Comparison of ENCODE assay signal across 8 mouse cellular contexts in the genomic region with DNA sequence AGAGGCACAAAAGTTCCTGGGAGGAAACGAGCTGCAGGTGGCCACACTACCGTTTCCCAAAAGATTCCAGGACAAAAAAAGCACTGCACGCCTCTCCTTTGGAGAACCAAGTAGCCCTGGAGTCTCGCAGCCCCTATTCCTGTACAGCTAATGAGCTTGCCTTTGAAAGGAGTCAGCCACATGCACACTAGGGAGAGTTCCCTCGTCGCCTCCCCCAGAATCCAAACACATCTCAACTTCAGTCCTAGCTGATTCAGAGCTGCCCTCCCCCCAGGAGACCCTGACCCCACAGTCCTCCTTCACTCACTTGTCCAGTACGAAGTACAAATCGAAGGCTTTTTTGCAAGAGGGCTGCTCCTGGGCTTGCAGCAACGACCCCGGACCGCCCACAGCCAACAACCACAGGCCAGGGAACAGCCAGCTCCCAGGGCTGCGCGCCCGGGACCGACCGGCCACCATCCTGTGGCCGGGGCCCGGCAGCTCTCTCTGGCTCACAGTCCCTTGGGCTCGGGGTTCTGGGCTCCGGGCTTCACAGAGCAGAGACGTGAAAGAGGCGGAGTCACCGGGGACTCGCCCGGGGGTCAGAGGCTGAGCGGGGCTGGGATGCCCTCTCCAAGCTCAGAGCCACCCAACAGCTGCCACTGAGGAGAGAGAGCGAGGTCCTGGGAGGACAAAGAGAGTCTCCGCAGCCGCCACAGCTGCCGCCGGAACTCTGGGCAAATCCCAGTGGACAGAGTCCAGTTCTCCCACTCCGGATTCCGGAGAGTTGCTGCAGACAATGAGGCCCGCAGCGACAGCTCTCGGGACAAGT. TPM values are rescaled to one million over a fixed set of nuclear protein-coding genes. Genes with fewer than 3 reads are reported as not detected.
DNase-seq lines count a peak whose midpoint lies in the region; ATAC-seq lines count a peak whose summit lies in the region.

No protein-coding gene starts in this region.

- H3K36me3 ChIP-seq in erythroblast, embryonic 14.5 days (ENCODE audit: control insufficient read depth), result no peaks in the 10 kb centered on the region; the same call in 1 of the 2 replicates
- H3K36me3 ChIP-seq in embryonic facial prominence, embryonic 15.5 days, result peaks cover 11% of the 10 kb centered on the region; the same call in 1 of the 2 replicates

- no peaks in the 10 kb centered on the region; the same call in 1 of the 2 replicates for H3K4me1 ChIP-seq in erythroblast, embryonic 14.5 days (ENCODE audit: control insufficient read depth)
- H3K4me1 ChIP-seq in embryonic facial prominence, embryonic 15.5 days, result peaks cover 5% of the 10 kb centered on the region; the same call in 1 of the 2 replicates

- H3K4me3 ChIP-seq in erythroblast, embryonic 14.5 days (replicated peaks), result peak overlapping the region; percentile 58
- peak overlapping the region; percentile 69 for H3K4me3 ChIP-seq in embryonic facial prominence, embryonic 15.5 days (replicated peaks)

- H3K9ac ChIP-seq in embryonic facial prominence, embryonic 15.5 days, result peak overlapping the region; percentile 78

- H3K4me2 ChIP-seq in embryonic facial prominence, embryonic 15.5 days (replicated peaks), result peak overlapping the region; percentile 75

- H3K27me3 ChIP-seq in erythroblast, embryonic 14.5 days (ENCODE audit: control insufficient read depth), result peaks cover 21% of the 10 kb centered on the region
- H3K27me3 ChIP-seq in embryonic facial prominence, embryonic 15.5 days, result no peaks in the 10 kb centered on the region

- peak overlapping the region; percentile 88 for H3K27ac ChIP-seq in embryonic facial prominence, embryonic 15.5 days (replicated peaks)

- no peaks in the 10 kb centered on the region for H3K9me3 ChIP-seq in erythroblast, embryonic 14.5 days (ENCODE audit: control insufficient read depth, low read length)
- H3K9me3 ChIP-seq in embryonic facial prominence, embryonic 15.5 days (replicated peaks), result no peaks in the 10 kb centered on the region

- WGBS in embryonic facial prominence, embryonic 15.5 days, result under 1% methylated on average over 36 of the region's 36 CpGs

- peak; percentile 62 for DNase-seq in adipocyte (ENCODE audit: low spot score)
- peak; percentile 69 for DNase-seq in heart, postnatal 14 days
- DNase-seq in left cerebral cortex, postnatal 4 days, result peak; percentile 52
- DNase-seq in mesoderm, embryonic 11.5 days (ENCODE audit: low read depth, low spot score), result peak; percentile 73
- peak; percentile 59 for DNase-seq in spleen, postnatal 36 days (ENCODE audit: low spot score in 2 of 2)

- ATAC-seq in erythroblast, adult 5-6 weeks (replicated peaks; ENCODE audit: low FRiP score, poor library complexity, severe bottlenecking), result no peak
- peak; percentile 72 for ATAC-seq in embryonic facial prominence, embryonic 15.5 days (ENCODE audit: insufficient number of reproducible peaks, low FRiP score, low TSS enrichment, low read depth)

- intact Hi-C loops in heart, postnatal 14 days (cut with DNase I), result loop anchor here (5.0 kb wide), 1 partner anchor 137 kb away; the partner anchor contains the start of gene Prdm8
- intact Hi-C loops in left cerebral cortex, postnatal 4 days (cut with DNase I), result loop anchor here (5.0 kb wide), 1 partner anchor 137 kb away; the partner anchor contains the start of gene Prdm8

RNA-seq across cellular contexts. Expression of gene Antxr2, which starts 0.5 kb away (rescaled TPM):
- polyA plus RNA-seq in erythroblast, embryonic 14.5 days (2012), result 0.02 TPM in 1 of 2 replicates, not detected in the other
- total RNA-seq in erythroblast, adult 5-6 weeks (2015; ENCODE audit: low replicate concordance), result 3.1 and 7.3 TPM in 2 replicates
- total RNA-seq in erythroblast, adult 5-6 weeks (2017; ENCODE audit: low replicate concordance), result 4.8 and 4.9 TPM in 2 replicates
- 25.6 and 26.6 TPM in 2 replicates for polyA plus RNA-seq in embryonic facial prominence, embryonic 15.5 days (2015; fragmentation: Nextera tagmentation; extraction: Ambion mirVana)
- total RNA-seq in heart, postnatal 14 days (2021), result 10 to 100 TPM; 69.3 to 73.9 TPM
- total RNA-seq in left cerebral cortex, postnatal 4 days (2021), result 1 to 10 TPM; 4.5 to 6.7 TPM

Comparison
In these comparisons a context has a peak if more than half of its experiments do, and no peak if none do; other contexts are left out.
1. RNA of gene Antxr2, which starts 0.5 kb away (total RNA-seq): 69.3 to 73.9 TPM in heart, postnatal 14 days; 4.5 to 6.7 TPM in left cerebral cortex, postnatal 4 days and 3.1 to 7.3 TPM in erythroblast, adult 5-6 weeks; every median in the first group is over 4 times any median in the second.
2. Peak in every context shown above with its lines, with median percentiles within 50 percentile points of each other: DNase-seq.